Mouse (Mus musculus) ZHBTc4 (cell line): ENCODE results near the gene Amigo1.

Experiments
- DNase-seq: peaks from one replicate; pipeline ENCODE4 v3.0.0-alpha.2; 2011; ENCODE audit warnings: low read depth, low spot score

Amigo1 gene

DNA sequence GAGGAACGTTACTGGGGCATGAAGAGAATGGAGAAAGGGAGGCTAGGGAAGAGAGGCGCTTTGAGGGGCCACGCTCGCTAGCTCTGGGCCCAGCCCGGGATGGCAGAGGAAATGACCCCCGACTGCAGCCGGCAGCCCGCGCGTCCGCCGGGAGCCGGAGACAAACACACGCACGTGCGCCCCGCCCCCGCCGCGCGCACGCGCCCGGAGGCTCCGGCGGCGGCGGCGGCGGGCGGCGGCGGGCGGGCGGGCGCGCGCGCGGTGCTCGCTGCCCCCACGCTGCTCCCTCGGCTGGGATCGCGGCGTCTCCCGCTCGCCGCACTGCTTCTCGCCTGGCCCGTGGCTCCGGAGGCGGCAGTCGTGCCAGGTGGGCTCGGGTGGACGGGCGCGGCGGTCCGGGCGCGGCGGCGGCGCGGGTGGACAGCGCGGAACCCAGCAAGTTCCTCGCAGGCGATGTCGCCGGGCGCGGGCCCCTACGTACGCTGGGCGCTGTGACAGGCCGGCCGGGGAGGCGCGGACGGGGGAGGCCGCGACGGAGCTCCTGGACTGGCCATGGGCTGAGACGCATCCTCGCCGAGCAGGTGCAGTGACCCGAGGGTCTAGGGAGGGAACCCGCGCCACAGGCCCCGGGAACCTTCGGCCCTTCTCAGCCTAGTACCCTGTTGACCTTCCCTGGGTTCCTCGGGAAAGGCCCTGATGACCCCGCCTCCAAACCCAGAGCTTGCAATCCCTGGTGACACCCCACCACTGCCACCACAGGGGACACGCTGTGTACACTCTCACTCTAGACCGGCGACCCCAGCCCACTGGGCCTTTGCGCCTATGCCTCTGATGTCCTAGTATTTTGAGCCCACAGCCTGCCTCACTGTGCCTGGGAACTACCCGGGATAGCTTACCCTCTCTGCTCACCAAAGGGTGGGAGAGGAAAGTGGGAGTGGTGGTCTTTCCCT, at the start of gene Amigo1:
Gene Amigo1, plus strand, starts transcription at position 238 of the 950 bp plus-strand sequence.
- peak; percentile 67 for DNase-seq

DNA sequence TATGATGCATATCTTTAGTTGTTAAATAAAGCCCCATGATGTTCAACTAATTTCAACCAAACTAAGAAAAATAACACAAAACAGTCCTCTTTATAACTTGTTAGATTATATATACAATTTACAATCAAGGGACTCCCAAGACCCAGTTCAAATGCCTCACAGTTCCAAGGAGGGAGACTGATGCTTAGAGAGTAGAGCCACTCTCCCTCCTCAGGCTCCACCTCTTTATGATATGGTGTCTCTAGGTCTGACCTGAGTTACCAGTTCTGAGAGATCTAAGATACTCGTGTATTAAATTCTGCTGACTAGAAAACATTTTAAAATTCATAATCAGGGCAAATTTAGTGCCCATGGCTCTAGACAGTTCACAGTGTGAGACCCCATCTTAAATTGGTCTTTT, 47.0 kb upstream of the Amigo1 start:
- no peak for DNase-seq

DNA sequence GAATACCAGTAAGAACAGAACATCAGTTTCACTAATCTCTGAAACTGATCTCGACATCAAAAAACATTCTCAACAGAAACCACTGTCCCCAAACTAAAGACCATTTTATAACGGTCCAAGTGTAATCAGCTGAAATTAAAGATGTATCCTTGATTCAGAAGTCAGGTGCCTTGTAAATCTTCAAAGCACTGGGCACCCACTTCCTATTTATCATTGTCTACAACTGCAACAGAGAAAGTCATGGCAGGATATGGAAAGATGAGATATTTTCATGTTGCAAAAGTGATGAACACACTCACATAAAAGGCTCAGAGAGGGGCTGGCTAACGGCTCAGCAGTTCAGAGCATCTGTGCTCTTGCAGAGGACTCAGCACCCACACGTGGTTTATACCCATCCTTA, 45.3 kb upstream of the Amigo1 start:
- no peak for DNase-seq

DNA sequence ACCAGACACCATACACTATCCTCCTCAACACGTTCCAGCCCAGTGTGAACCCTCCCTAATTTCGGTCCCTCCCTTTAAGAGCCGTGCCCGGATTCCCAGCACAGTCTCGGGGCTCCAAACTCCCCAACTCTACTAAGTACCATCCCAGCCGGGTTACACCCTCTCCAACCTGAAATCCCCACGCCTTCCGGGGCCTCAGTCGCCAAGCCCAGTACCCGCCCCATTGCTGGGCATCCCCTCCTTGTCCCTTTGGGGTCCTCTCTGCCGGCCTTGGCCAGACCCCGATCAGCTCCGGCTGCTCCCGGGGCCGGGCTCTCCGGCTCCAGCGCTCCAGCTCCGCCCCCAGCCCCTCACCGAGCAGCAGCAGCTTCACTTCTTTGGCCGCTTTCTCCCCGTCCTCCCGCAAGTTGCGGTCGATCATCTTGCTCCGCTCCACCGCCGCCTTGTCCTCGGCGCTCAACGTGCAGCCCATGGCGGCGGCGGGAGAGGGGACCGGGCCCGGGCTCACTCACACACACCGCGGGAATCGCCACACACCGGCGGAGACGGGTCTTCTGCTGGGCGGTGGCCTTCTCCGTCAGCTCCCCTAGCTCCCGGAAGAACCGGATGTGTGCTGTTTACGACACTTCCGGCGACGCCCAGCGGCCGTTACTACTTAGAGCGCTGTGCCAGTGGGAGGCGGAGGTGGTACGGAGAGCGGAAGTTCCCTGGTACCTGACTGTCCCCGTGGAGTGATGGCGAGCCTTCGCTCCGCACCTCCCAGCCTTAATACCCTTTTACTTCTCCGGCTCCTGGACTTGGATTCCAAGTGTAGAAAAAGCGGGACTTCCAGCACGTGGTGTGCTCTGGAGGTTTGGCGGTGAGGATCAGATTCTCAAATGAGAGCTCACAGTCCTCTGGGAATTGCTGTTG, 40.3 kb upstream of the Amigo1 start, which contains the start of gene Gnai3:
Gene Gnai3, minus strand, starts transcription at position 613 of the 912 bp plus-strand sequence.
- DNase-seq: peak; percentile 95

DNA sequence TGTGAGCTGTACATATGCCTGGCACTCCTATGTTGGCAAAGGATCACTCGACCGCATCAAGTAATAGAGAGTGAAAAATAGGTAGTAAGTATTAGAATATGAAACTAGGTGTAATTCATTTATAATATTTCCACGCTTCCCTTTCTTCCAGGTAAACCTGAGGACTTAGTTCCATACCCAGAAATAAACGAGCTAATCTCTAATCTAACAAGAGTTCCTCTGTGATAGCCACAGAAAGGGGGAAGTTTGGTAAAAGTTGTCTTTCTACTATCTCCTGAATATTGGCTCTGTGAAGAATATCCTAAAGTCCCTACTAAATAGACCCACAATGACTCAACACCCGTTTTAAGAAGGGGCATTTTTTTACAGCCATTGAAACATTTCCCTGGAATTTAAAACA, 39.5 kb upstream of the Amigo1 start:
- DNase-seq: no peak

DNA sequence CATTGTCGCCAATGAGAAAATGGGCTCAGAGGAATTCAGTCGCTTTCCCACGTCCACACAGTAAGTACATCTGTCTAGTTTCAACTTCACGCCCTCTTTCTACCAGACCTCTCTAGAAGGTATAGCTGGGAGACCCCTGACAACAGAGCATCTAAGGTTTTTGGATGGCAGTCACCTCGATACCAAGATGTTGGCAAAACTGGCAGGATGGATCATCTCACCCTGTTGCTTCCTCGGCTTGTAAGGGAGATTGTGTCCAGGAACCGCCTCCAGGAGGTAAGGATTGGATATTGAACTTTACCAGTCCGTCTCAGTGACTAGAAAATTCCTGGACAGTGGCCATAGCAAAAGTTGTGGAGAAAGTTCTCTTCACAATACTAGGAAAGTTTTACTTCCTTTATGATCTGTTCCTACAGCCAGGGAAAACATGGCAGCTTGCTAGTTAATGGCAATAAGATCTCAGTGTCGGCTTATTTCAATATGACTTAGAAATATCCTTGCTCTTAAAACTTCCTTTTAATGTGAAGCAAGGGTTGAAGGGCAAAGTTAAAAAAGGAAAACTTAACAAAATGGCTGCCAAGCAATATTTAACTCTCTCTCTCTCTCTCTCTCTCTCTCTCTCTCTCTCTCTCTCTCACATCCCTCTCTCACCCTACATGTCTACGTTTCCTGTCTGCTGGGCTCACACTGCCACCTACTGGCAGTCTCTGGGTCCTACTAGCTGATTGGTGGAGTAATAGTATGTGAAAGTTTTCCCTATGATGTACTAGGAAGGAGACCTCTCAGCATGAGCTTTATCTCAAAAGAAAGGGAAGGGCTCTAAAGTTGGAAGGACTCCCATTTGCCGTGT, 38.5 kb upstream of the Amigo1 start:
- DNase-seq: peak; percentile 90

DNA sequence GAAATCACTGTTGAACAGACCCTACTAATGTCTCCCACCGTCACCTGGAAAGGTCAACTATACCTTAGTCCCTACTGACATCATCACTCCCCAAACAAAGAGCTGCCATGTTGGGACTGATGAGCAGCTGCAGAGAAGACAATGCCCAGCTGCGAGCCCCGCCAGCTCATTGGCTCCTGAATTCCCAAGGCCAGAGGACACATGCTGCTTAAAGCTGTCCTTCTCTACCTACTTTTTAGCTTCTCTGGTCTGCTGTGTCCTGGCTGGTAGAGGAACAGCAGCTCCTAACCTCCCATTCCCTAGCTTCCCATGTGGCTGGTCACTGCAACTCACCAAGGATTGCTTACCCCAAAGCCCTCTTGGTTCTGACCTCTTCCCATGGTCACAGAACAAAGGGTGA, 33.8 kb upstream of the Amigo1 start:
- no peak for DNase-seq

DNA sequence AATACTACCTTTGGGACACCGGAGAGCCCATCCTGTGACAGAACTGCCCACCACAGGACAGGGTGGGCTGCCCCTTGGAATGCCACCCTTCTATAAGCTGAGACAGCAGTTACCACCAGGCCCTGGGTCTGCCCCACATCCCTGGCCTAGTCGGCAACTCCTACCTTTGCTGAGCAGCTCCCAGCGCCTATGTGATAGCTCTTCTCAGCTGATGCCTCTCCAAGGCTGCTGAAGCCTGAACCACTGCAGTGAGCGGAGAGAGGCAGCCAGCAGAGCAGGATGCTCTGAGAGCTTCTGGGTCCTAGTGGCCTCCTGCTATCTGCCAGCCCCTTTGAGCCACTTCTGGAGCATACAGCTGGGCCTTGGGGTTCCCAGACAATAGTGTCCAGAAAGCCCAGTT, 31.5 kb upstream of the Amigo1 start, which contains the start of gene Gpr61:
Gene Gpr61, minus strand, starts transcription at position 227 of the 400 bp plus-strand sequence.
- no peak for DNase-seq

DNA sequence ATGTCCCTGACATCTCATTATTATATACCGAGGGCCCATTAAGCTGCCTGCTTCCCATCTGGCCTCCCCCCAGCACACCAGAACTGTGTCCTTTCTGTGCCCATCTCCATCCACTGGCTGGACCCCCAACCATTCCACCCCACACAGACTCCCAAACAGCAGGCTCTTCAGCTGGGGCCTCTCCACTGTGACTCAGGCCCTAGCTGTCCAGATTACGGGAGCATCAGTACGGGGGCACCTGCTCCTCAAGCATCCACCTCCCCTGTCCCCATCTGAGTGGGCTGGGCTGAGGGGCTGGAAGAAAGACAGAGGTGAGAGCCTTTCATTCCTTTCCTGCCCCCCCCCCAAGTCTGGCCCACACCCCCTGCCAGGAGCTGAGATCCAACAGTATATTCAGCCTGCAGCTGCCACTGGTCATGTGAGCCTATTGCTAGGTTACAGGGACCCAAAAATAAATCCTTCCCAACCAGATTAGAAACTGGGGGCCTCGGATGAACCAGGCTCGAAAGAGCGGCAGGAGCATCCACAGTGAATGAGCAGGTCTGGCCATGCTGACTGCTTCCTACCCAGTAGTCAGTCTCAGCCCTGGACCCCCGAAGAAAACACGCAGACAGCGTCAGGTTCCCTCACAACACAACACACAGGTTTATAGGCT, 27.6 kb upstream of the Amigo1 start:
- DNase-seq: no peak

DNA sequence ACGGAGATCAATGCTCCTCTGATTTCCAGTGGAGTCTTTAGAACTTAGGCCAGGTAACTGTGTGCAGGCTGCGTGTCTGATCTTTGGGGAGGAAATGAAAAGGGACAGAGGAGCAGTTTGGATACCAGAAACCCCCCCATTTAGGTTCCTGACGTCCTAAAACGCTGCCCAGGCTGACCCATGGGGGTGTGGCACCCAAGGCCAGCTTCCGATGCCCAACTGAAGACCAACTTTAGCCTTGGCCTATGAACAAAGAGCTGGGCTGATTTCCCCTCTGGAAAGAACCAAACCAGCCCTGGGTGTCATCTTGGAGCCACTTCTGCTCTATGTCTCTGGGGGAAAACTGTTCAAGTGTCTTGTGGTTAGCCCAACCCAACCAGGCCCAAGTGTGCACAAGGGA, 22.0 kb upstream of the Amigo1 start:
- DNase-seq: no peak

DNA sequence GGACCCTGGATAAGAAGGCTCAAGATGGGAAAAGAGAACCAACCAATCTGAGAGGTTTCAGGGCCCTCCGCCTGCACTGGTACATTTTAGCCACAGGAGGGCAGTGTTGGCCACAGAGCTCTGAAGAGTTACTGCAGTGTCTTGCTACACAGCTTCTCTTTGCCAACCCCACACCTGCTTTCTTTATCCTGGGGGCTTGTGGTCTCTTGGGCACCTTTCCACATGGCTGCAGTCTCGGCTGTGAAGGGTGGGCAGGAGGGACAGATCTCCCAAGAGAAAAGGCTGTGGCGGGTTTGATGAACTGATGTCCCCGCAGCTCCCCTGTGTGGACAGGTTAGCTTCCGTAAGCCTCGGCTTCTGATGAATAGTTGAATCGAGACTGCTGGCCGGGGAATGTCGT, 21.3 kb upstream of the Amigo1 start:
- peak; percentile 85 for DNase-seq

DNA sequence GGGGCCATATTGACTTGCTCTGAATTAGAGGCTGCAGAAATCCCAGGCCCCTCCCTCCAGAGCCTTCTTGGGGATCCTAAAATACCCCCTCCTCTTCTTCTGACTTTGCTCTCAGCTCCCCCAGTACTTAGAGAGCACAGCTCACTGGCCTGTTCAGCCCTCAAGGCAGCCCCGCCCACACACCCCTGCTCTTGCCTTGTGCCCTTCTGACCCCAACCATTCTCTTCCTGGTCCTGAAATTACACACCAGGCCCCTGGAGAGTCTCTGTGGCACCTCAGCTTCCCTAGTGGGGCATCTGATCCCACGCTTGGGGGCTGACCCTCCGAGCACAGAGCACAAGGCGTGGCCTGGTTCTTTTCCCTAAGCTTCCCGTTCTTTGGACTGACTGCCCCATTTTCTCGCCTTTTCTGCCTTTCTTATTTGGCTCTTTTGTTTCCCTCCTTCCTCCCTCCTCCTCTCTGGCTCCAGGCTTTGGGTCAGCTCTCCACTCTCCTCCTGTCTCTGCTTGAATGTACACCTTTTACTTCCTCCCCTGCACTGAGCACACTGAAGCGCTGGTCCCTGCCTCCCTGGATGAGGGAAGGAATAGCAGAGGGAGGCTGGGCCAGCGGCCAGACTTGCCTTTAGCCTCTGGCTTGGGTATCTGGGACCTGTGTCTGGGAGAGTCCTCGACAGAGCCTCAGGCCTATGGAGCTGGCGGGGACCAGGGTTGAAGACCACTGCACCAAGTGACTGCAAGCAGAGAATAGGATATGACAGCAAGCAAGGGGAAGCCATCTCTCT, 20.4 kb upstream of the Amigo1 start:
- no peak for DNase-seq

DNA sequence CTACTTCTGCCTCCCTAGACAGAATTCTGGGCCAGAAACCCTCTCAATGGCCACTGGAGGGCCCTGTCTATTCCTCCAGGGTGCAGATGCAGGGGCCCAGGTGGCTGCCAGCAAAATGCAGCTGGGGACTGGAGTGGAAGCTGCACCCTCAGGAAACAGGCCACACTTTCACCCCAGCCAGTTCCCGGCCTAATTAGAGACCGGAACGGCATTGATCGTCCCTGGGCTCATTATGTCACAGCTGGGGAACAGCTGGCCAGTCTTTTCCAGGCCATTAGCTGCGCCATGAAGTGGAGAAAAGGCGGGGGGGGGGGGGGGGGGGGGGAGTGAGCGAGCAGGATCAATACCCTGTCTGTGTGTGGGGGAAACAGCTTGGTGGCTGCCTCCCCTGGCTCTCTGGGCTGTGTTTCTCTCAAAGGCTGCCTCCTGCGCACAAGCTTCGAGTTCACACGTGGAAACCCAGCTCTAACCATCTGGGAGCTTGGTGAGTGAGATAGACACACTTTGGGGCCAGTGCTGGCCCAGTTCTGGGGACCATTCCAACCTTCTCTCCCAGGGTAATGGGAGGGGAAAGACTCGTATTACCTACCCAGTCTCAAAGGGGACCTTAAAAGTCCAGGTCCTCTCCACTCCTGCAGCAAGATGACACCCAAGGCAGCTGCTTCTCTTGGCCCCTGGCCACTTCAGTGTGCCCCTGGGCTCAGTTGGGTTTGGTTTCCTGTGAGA, 19.5 kb upstream of the Amigo1 start:
- no peak for DNase-seq

DNA sequence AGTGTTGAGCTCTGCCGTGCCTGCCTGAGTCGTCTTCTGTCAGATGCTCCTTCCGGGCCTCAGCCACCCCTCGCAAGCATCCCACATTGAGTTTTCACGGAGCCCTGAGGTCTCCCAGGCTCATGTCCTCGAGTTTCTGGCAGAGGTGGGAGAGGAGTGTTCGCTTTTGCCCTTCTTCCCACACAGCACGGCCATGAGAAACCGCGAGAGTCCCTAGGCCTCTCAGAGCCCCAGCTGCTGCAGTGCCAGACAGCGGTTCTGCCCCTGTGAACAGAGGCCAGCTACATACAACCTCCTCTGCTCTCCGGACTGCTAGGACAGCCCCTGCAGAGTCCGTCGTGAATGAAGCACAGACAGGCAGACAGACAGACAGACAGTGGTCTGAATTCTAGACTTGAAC, 18.6 kb upstream of the Amigo1 start:
- no peak for DNase-seq

DNA sequence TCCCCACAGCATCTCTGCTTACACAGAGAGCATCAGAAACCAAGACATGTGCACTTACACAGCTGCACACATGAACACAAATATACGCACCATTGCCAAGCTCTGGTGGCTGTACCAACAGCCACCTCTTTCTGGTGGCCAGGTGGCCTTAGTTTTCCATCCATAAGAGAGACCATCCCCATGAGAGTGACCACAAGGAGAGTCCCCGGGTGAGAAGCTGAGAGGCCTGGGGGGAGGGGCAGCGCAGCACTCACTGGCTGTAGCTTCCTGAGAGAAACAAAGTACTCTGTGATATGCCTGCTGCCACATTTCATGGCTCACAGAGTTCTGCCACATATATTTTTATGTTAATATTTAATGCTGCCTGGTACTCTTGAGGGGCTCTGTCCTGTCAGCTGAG, 16.9 kb upstream of the Amigo1 start:
- no peak for DNase-seq

DNA sequence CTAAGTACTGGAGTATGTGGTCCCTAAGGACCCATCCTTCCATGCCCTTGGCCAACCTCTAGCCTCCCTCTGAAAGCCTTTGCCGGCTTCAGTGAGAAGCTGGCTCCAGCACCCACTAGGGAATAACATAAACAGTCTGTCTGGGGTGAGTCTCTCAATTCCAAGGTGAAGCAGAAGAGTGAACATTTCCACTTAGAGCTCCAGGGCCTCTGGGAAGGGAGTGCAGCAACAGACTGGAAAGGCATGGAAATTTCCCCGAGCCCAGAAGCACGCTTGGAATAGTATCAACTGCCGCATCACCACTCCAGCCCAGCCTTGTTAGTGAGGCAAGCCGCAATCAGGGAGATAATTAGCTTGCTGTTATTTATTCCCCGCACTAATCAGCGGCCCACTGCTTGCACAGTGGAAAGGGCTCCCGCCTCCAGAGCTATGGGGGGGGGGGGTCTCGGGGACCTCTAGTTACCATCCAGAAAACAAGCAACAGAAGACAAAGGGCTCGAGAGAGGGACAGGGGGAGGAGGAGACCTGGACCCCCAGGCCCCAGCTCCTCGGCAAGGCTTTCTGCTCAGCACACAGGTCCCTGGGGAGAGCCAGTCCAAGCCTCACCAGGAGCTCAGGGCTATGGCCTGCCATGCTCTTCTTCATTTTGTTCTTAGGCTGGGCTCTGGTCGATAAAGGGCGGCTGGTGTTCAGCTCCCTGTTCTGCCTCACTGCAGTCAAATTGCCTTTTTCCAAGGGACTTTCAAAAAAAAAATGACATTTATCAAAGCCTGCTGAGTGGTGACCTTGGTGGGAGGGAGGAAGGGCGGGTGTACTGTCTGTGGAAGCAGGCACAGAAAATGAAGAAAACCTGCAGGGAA, 11.2 kb upstream of the Amigo1 start:
- no peak for DNase-seq

DNA sequence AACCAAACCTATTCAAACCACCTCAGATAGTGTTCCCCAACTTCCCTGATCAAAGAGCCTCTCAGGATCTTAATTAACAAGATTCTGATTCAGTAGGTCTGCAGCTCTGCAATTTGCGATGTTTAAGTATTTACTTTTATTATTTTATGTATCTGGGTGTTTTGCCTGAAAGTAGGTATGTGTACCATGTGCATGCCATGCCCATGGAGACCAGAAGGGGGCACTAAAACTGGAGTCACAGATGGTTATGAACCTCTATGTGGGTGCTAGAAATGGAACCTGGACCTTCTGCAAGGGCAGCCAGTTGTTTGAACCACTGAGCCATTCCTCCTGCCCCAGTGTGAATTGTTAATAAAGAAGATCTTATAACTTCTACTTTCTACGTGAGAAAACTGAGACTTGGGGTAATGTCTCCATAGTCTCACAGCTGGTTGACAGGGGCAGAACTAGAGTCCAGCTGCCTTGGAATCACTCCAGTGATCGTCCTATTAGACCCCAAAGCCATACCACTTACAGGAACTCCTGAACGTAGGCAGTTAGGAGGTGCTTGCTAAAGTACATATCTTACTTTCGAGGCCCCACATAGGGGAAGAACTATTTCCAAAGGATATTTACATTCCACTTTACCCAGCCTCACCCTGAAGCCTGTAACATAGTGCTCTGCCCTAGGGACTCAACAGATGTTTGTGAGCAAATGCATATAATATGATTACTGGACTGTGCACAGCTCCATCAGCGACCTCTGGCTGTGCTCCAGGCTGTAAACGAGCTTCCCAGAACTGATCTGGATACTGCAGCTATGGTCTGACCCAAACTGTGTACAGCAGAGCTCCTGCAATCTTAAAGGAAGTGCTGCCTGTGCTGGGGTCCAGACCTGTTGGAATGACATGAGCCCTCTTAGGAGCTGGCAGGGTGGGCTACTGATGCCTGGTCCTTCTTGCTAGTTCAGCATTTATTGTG, 7.1 kb upstream of the Amigo1 start:
- peak; percentile 63 for DNase-seq
